Mouse (Mus musculus): ENCODE measurements around the gene Gm5244.
A peak's percentile ranks its signal among the peaks of the same experiment; 100 is the strongest.

The Gm5244 gene

GRCm38 (mm10) chr19:12846382-12846781 lies at the start of gene Gm5244:
Gene Gm5244 (plus strand): TSS chr19:12846682.
- DNase-seq (ENCODE audit: low read depth, low spot score), result no peak

GRCm38 (mm10) chr19:12797071-12797470 lies 49.4 kb upstream of the Gm5244 start:
- peak; percentile 8 for DNase-seq (ENCODE audit: low read depth, low spot score)

- DNase-seq (ENCODE audit: low read depth, low spot score), result no peak
These were observed 48.1 kb upstream of the Gm5244 start for GRCm38 (mm10) chr19:12798404-12798803.

GRCm38 (mm10) chr19:12799081-12799480 lies 47.4 kb upstream of the Gm5244 start:
- DNase-seq (ENCODE audit: low read depth, low spot score), result no peak

- no peak for DNase-seq (ENCODE audit: low read depth, low spot score)
These were observed 45.9 kb upstream of the Gm5244 start for GRCm38 (mm10) chr19:12800621-12801020.

- DNase-seq (ENCODE audit: low read depth, low spot score), result no peak
These were observed 45.4 kb upstream of the Gm5244 start for GRCm38 (mm10) chr19:12801046-12801445.

- no peak for DNase-seq (ENCODE audit: low read depth, low spot score)
These were observed 43.7 kb upstream of the Gm5244 start for GRCm38 (mm10) chr19:12802830-12803229.

GRCm38 (mm10) chr19:12804237-12804636 lies 42.2 kb upstream of the Gm5244 start:
- DNase-seq (ENCODE audit: low read depth, low spot score), result no peak

- no peak for DNase-seq (ENCODE audit: low read depth, low spot score)
These were observed 40.8 kb upstream of the Gm5244 start for GRCm38 (mm10) chr19:12805730-12806129.

- DNase-seq (ENCODE audit: low read depth, low spot score), result no peak
These were observed 40.3 kb upstream of the Gm5244 start for GRCm38 (mm10) chr19:12806214-12806613.

- no peak for DNase-seq (ENCODE audit: low read depth, low spot score)
These were observed 33.7 kb upstream of the Gm5244 start for GRCm38 (mm10) chr19:12812644-12813364.

GRCm38 (mm10) chr19:12813883-12814282 lies 32.6 kb upstream of the Gm5244 start:
- no peak for DNase-seq (ENCODE audit: low read depth, low spot score)

- no peak for DNase-seq (ENCODE audit: low read depth, low spot score)
These were observed 28.0 kb upstream of the Gm5244 start for GRCm38 (mm10) chr19:12818507-12818906.

GRCm38 (mm10) chr19:12820383-12820782 lies 26.1 kb upstream of the Gm5244 start:
- DNase-seq (ENCODE audit: low read depth, low spot score), result peak; percentile 23

- no peak for DNase-seq (ENCODE audit: low read depth, low spot score)
These were observed 21.9 kb upstream of the Gm5244 start for GRCm38 (mm10) chr19:12824549-12824948.

GRCm38 (mm10) chr19:12830823-12831430 lies 15.6 kb upstream of the Gm5244 start:
- DNase-seq (ENCODE audit: low read depth, low spot score), result no peak

- DNase-seq (ENCODE audit: low read depth, low spot score), result no peak
These were observed 14.9 kb upstream of the Gm5244 start for GRCm38 (mm10) chr19:12831559-12831958.

GRCm38 (mm10) chr19:12833625-12834024 lies 12.9 kb upstream of the Gm5244 start:
- no peak for DNase-seq (ENCODE audit: low read depth, low spot score)

- DNase-seq (ENCODE audit: low read depth, low spot score), result no peak
These were observed 8.0 kb upstream of the Gm5244 start for GRCm38 (mm10) chr19:12838507-12838906.

- no peak for DNase-seq (ENCODE audit: low read depth, low spot score)
These were observed 10.5 kb downstream of the Gm5244 start, which contains the start of gene Olfr1444 for GRCm38 (mm10) chr19:12856983-12857382. Gene Olfr1444 (plus strand): TSS chr19:12857283.

GRCm38 (mm10) chr19:12883555-12883954 lies 37.1 kb downstream of the Gm5244 start, which contains the start of gene Olfr1445:
Gene Olfr1445 (plus strand): TSS chr19:12883855.
- DNase-seq (ENCODE audit: low read depth, low spot score), result no peak

- DNase-seq (ENCODE audit: low read depth, low spot score), result no peak
These were observed 46.9 kb downstream of the Gm5244 start, which contains the start of gene Olfr1446 for GRCm38 (mm10) chr19:12893424-12893823. Gene Olfr1446 (minus strand): TSS chr19:12893524.
